Mouse (Mus musculus): ENCODE measurements around the gene Arid3a. TPM values are rescaled to one million over a fixed set of nuclear protein-coding genes. Genes with fewer than 3 reads are reported as not detected.

The Arid3a gene
- polyA plus RNA-seq, 1 experiment from 2014 or later = 5.8 TPM

DNA sequence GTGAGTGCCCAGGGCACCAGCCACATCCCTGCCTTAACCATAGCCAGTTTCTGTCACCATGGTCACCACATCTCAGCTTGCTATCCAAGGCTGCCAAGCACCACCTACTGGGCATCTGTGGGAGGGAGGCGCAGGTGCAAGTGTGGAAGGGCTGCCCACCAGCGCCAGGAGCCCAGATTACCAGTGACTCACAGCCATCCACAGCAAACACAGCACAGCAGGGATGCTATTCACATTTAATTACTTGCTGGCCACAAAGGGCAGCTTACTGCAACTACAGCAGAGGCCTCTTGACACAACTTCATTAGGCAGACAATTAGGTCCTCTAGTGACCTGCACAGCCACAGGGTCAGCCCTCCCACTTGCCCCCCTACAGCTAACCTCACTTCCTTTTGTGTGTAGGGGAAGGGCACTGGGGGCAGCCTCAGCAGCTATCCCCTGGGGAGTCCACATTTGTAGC lies 25.9 kb upstream of the Arid3a start:
- H3K9ac ChIP-seq (ENCODE audit: low read depth, low read length) = no peak overlapping the region
- 67% methylated on average over 2 of the region's 2 CpGs for WGBS (ENCODE audit: insufficient replicate concordance)
- no peaks in the 10 kb centered on the region for H3K9me3 ChIP-seq (replicated peaks; ENCODE audit: control insufficient read depth, low read length)
- H3K4me3 ChIP-seq (ENCODE audit: low read depth, low read length) = no peak overlapping the region
- no peak for ATAC-seq (ENCODE audit: low read depth)
- H3K4me1 ChIP-seq (ENCODE audit: control insufficient read depth, low read depth, low read length) = peaks cover 8% of the 10 kb centered on the region
- H3K4me2 ChIP-seq (ENCODE audit: low read depth, low read length) = no peak overlapping the region
- no peak overlapping the region for H3K27ac ChIP-seq (ENCODE audit: low read length)
- peaks cover 5% of the 10 kb centered on the region; the same call in 1 of the 2 replicates for H3K36me3 ChIP-seq (ENCODE audit: control insufficient read depth, insufficient read depth)
- H3K27me3 ChIP-seq (ENCODE audit: control insufficient read depth, insufficient read depth, low read depth, low read length) = no peaks in the 10 kb centered on the region

DNA sequence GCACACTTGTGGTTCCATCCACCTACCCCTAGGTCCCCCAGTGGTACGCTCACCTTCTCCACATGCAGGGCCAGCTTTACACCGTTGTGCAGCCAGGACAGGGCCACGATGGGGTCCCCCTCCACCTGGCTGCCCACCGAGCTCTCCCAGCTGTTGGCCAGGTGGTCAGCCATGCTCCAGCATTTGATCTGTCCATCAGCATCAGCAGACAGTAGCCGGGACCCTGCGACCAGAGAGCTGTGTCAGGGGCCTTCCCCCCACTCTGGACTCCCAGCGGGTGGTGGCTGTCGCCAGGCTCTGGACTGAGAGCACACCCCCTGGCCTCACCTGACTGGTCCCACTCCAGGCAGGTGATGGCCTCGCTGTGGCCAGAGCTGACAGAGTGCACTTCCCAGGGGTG lies 20.1 kb upstream of the Arid3a start:
- Histone ChIP-seq H3K27ac (ENCODE audit: low read length) (no peak overlapping the region), H3K27me3 (ENCODE audit: control insufficient read depth, insufficient read depth, low read depth, low read length) (no peaks in the 10 kb centered on the region), H3K9ac (ENCODE audit: low read depth, low read length) (no peak overlapping the region), H3K4me3 (ENCODE audit: low read depth, low read length) (no peak overlapping the region), H3K9me3 (replicated peaks; ENCODE audit: control insufficient read depth, low read length) (no peaks in the 10 kb centered on the region), H3K4me1 (ENCODE audit: control insufficient read depth, low read depth, low read length) (peaks cover 19% of the 10 kb centered on the region), H3K4me2 (ENCODE audit: low read depth, low read length) (no peak overlapping the region), H3K36me3 (ENCODE audit: control insufficient read depth, insufficient read depth) (peaks cover 10% of the 10 kb centered on the region)
- no peak for ATAC-seq (ENCODE audit: low read depth)
- WGBS (ENCODE audit: insufficient replicate concordance) = 87% methylated on average over 9 of the region's 9 CpGs

DNA sequence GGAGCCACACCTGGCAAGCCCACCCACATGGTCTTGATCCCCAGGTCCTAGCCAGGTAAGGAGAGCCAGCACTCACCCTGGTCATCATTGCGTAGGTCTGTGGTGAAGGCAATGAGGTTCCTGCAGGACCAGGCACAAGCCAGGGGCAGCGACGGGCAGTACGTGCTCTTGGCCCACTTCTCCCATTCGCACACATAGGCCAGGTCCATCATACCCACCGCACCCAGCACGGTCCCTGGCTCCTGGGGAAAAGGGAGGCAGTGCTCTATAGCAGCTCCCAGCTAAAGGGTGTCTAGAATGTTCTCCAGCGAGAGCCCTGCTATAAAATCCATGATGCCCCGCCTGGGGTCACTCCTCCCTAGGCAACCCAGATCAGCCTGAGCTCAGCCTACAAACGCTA lies 19.4 kb upstream of the Arid3a start:
- Histone ChIP-seq H3K4me3 (ENCODE audit: low read depth, low read length) (peak overlapping the region; percentile 95; the same call in 1 of the 2 replicates), H3K4me2 (ENCODE audit: low read depth, low read length) (no peak overlapping the region), H3K27me3 (ENCODE audit: control insufficient read depth, insufficient read depth, low read depth, low read length) (no peaks in the 10 kb centered on the region), H3K36me3 (ENCODE audit: control insufficient read depth, insufficient read depth) (peaks cover 12% of the 10 kb centered on the region), H3K4me1 (ENCODE audit: control insufficient read depth, low read depth, low read length) (peaks cover 21% of the 10 kb centered on the region), H3K9me3 (replicated peaks; ENCODE audit: control insufficient read depth, low read length) (no peaks in the 10 kb centered on the region), H3K27ac (ENCODE audit: low read length) (no peak overlapping the region), H3K9ac (ENCODE audit: low read depth, low read length) (no peak overlapping the region)
- no peak for ATAC-seq (ENCODE audit: low read depth)
- 90% methylated on average over 10 of the region's 10 CpGs for WGBS (ENCODE audit: insufficient replicate concordance)

DNA sequence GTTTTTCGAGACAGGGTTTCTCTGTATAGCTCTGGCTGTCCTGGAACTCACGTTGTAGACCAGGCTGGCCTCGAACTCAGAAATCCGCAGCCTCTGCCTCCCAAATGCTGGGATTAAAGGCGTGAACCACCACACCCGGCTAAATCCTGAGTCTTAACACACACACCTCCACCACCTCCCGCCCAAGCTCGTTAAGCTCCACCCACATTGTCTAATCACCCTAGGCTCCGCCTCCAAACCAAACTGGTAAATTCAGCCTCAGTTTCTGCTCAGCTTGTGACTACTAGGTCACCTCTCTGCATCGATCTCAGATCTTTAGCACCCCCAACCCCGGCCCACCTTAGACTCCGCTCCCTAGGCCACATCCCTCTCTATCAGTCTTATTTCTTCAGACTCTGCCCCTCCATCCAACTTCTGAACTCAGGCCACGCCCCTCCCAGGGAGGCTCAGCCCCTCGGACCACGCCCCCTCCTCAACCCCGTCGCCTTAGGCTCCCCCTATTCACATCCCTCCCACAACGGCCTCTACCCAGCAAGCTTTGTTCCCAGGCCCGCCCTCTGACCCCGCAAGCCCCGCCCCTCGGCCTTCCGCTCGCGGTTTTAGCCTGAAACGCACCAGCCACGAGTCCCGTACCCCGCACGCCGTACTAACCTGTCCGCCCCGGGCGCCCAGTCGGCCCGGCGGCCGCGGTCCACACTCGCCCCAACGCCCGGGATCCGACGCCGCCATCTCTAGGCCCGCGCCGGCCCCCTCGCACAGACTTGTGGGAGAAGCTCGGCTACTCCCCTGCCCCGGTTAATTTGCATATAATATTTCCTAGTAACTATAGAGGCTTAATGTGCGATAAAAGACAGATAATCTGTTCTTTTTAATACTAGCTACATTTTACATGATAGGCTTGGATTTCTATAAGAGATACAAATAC lies 18.4 kb upstream of the Arid3a start, which contains the start of gene Med16:
TSS of gene Med16 (minus strand) at position 757 of the 925 bp plus-strand sequence.
- peaks cover 12% of the 10 kb centered on the region for H3K36me3 ChIP-seq (ENCODE audit: control insufficient read depth, insufficient read depth)
- H3K9me3 ChIP-seq (replicated peaks; ENCODE audit: control insufficient read depth, low read length) = no peaks in the 10 kb centered on the region
- H3K9ac ChIP-seq (ENCODE audit: low read depth, low read length) = peak within 1 kb of the TSS; percentile 100
- H3K4me1 ChIP-seq (ENCODE audit: control insufficient read depth, low read depth, low read length) = peaks cover 24% of the 10 kb centered on the region
- peak within 1 kb of the TSS; percentile 80 for H3K4me2 ChIP-seq (ENCODE audit: low read depth, low read length)
- peak; percentile 94 for ATAC-seq (ENCODE audit: low read depth)
- no peaks in the 10 kb centered on the region for H3K27me3 ChIP-seq (ENCODE audit: control insufficient read depth, insufficient read depth, low read depth, low read length)
- 1% methylated on average over 52 of the region's 52 CpGs for WGBS (ENCODE audit: insufficient replicate concordance)
- H3K4me3 ChIP-seq (ENCODE audit: low read depth, low read length) = peak within 1 kb of the TSS; percentile 95
- peak within 1 kb of the TSS; percentile 98 for H3K27ac ChIP-seq (ENCODE audit: low read length)

DNA sequence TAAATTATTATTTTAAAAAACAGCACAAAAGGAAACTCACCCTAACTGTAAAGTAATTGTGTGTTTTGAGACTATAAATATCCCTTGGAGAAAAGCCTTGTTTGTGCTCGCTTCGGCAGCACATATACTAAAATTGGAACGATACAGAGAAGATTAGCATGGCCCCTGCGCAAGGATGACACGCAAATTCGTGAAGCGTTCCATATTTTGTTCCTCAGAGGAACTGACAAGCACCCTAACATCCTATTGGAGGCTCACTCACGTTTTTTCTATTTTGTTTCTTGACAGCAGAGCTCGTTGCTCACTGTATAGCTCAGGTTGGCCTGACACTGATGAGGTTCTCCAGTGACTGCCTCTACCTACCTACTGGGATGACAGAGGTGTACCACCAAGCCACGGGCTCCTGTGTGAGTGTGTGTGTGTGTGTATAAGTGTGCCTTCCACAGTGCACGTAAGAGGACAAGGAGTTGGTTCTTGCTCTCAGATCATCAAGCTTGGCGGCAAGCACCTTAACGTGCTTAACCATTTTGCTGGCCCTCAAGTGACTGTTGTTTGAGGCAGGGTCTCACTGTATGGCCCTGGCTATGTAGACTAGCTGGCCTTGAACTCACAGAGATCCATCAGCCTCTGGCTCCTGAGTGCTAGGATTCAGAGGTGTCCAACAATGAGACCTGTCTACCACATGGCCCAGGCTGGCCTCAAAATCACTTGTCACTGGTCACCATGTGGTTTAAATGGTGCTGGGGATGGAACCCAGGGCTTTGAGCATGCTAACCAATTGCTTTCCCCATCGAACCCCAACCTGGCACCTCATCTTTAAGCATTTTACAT lies 17.5 kb upstream of the Arid3a start:
- peak; percentile 58 for ATAC-seq (ENCODE audit: low read depth)
- Histone ChIP-seq H3K4me2 (ENCODE audit: low read depth, low read length) (peak overlapping the region; percentile 39; the same call in 1 of the 2 replicates), H3K27ac (ENCODE audit: low read length) (peak overlapping the region; percentile 86), H3K27me3 (ENCODE audit: control insufficient read depth, insufficient read depth, low read depth, low read length) (no peaks in the 10 kb centered on the region), H3K4me1 (ENCODE audit: control insufficient read depth, low read depth, low read length) (peaks cover 33% of the 10 kb centered on the region), H3K9me3 (replicated peaks; ENCODE audit: control insufficient read depth, low read length) (no peaks in the 10 kb centered on the region), H3K4me3 (ENCODE audit: low read depth, low read length) (no peak overlapping the region; the same call in 1 of the 2 replicates), H3K36me3 (ENCODE audit: control insufficient read depth, insufficient read depth) (peaks cover 12% of the 10 kb centered on the region), H3K9ac (ENCODE audit: low read depth, low read length) (peak overlapping the region; percentile 52)
- 21% methylated on average over 14 of the region's 14 CpGs for WGBS (ENCODE audit: insufficient replicate concordance)

DNA sequence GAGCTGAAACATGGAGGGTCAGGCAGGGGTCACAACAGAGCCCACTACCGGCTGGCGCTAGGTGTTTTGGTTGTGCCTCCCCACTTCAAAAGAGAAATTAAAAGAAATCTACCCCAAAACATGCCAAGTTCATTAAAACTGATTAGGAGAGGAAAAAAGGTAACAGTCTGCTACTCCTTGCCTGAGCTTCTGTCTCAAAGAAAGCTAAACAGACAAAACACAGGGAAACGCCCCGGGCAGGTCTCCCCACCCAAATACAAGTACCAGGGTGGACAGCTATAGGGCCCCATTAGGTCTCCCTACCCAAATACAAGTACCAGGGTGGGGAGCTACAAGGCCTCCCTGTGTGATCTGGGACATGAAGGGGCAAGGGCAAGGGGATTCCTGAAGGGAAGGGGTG lies 16.3 kb upstream of the Arid3a start, which contains the start of gene Gm26602:
TSS of gene Gm26602 (plus strand) at position 301 of the 400 bp plus-strand sequence.
- Histone ChIP-seq H3K36me3 (ENCODE audit: control insufficient read depth, insufficient read depth) (peaks cover 7% of the 10 kb centered on the region), H3K4me2 (ENCODE audit: low read depth, low read length) (no peak within 1 kb of the TSS), H3K9ac (ENCODE audit: low read depth, low read length) (no peak within 1 kb of the TSS), H3K27me3 (ENCODE audit: control insufficient read depth, insufficient read depth, low read depth, low read length) (no peaks in the 10 kb centered on the region), H3K4me3 (ENCODE audit: low read depth, low read length) (no peak within 1 kb of the TSS), H3K4me1 (ENCODE audit: control insufficient read depth, low read depth, low read length) (peaks cover 46% of the 10 kb centered on the region), H3K9me3 (replicated peaks; ENCODE audit: control insufficient read depth, low read length) (no peaks in the 10 kb centered on the region), H3K27ac (ENCODE audit: low read length) (peak within 1 kb of the TSS; percentile 86; the same call in 1 of the 2 replicates)
- WGBS (ENCODE audit: insufficient replicate concordance) = 88% methylated on average over 4 of the region's 4 CpGs
- no peak for ATAC-seq (ENCODE audit: low read depth)

DNA sequence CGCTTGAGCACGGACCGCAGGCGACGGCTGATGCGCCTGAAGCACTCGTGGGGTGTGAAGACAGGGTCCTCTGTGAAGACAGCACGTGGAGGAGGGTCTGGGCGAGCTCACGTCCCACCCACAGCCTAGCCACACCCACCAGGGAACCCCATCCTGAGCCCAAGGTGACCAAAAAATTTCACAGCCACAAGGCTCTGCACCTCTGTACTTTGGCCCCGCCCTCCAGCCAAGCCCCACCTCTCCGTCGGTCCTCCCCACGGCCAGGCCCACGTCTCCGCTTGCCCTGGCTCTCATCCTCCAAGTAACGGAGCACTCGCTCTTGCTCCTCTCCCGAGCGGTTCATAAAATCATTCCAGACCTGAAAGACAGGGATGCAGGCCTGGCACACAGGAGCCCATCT lies 14.4 kb upstream of the Arid3a start:
- Histone ChIP-seq H3K27ac (ENCODE audit: low read length) (no peak overlapping the region), H3K4me3 (ENCODE audit: low read depth, low read length) (no peak overlapping the region), H3K36me3 (ENCODE audit: control insufficient read depth, insufficient read depth) (peaks cover 5% of the 10 kb centered on the region), H3K4me1 (ENCODE audit: control insufficient read depth, low read depth, low read length) (peaks cover 56% of the 10 kb centered on the region), H3K9me3 (replicated peaks; ENCODE audit: control insufficient read depth, low read length) (no peaks in the 10 kb centered on the region), H3K9ac (ENCODE audit: low read depth, low read length) (no peak overlapping the region), H3K4me2 (ENCODE audit: low read depth, low read length) (no peak overlapping the region), H3K27me3 (ENCODE audit: control insufficient read depth, insufficient read depth, low read depth, low read length) (peaks cover 2% of the 10 kb centered on the region)
- WGBS (ENCODE audit: insufficient replicate concordance) = 72% methylated on average over 20 of the region's 20 CpGs
- no peak for ATAC-seq (ENCODE audit: low read depth)

DNA sequence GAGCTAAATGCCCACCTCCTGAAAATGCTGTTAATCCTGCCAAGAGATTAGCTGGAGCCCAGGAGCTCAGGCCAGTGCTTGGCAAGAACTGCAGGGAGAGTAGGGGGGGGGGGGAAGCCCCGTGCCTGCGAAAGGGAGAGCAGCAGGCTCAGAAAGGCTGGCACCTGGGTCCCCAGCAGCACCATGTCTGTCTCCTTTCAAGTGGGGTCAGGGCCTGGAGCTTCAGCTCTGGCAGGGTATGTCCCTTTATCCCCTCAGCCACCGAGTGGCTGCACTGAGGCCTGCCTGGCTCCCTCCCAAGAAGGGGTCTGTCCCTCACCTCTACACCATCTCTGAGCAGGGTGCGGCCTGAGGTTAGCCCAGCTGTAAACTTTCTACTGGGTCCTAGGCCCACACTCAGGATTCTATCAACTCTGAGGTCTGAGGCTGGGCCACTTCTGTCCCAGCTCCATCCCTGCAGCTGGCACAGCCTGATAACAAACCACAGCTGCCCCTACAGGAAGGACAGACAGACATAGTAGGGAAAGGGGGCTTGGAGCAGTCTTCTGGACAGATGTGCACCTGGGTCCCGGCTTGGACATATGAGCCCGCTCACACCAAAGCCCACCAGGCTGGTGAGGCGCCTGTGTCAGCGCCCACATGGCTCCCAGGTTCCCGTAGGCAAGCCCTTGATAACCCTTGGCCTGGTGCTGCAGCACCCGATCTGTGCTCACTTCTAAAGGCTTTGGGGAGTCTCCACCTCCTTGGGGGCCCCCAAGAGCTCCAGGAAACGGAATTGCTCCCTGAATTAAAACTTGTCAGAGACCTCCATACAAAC lies 12.5 kb upstream of the Arid3a start:
- peaks cover 59% of the 10 kb centered on the region for H3K4me1 ChIP-seq (ENCODE audit: control insufficient read depth, low read depth, low read length)
- peak overlapping the region; percentile 88 for H3K27ac ChIP-seq (ENCODE audit: low read length)

More for the DNA sequence above, 12.5 kb upstream of the Arid3a start:
- ATAC-seq (ENCODE audit: low read depth) = peak; percentile 68
- peak overlapping the region; percentile 95 for H3K4me2 ChIP-seq (ENCODE audit: low read depth, low read length)
- no peaks in the 10 kb centered on the region for H3K9me3 ChIP-seq (replicated peaks; ENCODE audit: control insufficient read depth, low read length)
- H3K9ac ChIP-seq (ENCODE audit: low read depth, low read length) = peak overlapping the region; percentile 49
- H3K36me3 ChIP-seq (ENCODE audit: control insufficient read depth, insufficient read depth) = peaks cover 5% of the 10 kb centered on the region
- H3K27me3 ChIP-seq (ENCODE audit: control insufficient read depth, insufficient read depth, low read depth, low read length) = peaks cover 21% of the 10 kb centered on the region
- H3K4me3 ChIP-seq (ENCODE audit: low read depth, low read length) = peak overlapping the region; percentile 79
- 28% methylated on average over 11 of the region's 11 CpGs for WGBS (ENCODE audit: insufficient replicate concordance)
